Mouse (Mus musculus) hindbrain, embryonic 13.5 days (tissue): Measurements from ENCODE around the gene Ndufv3. TPM values are rescaled to one million over a fixed set of nuclear protein-coding genes. Genes with fewer than 3 reads are reported as not detected.
A peak's percentile ranks its signal among the peaks of the same experiment; 100 is the strongest.

Experiments
- ATAC-seq: fragments of 200-750 bp; cut with Nextera tagmentation; 2 replicates; pipeline ENCODE4 v1.8.0; 2017; ENCODE audit warnings: moderate TSS enrichment; ENCODE audit not compliant: low FRiP score
- H3K27ac ChIP-seq: fragments of 300-500 bp; sonication (generic); 2 replicates; pipeline ENCODE4 v1.5.1; 2015; ENCODE audit warnings: inconsistent platforms, mild to moderate bottlenecking, moderate library complexity
- H3K27me3 ChIP-seq: fragments of 300-500 bp; sonication (generic); 2 replicates; pipeline ENCODE4 v1.6.1; 2015; ENCODE audit warnings: mild to moderate bottlenecking, inconsistent platforms
- H3K36me3 ChIP-seq: fragments of 300-500 bp; sonication (generic); 2 replicates; pipeline ENCODE4 v1.6.1; 2015; ENCODE audit warnings: mild to moderate bottlenecking, inconsistent platforms
- H3K4me1 ChIP-seq: fragments of 300-500 bp; sonication (generic); replicated peaks from 2 replicates; pipeline ENCODE4 v1.6.1; 2015; ENCODE audit warnings: inconsistent platforms
- H3K4me2 ChIP-seq: fragments of 300-500 bp; sonication (generic); 2 replicates; pipeline ENCODE4 v1.6.1; 2015; ENCODE audit warnings: inconsistent platforms, mild to moderate bottlenecking, moderate library complexity
- H3K4me3 ChIP-seq: fragments of 300-500 bp; sonication (generic); 2 replicates; pipeline ENCODE4 v1.5.1; 2015; ENCODE audit warnings: mild to moderate bottlenecking, inconsistent platforms
- H3K9ac ChIP-seq: fragments of 300-500 bp; sonication (generic); 2 replicates; pipeline ENCODE4 v1.6.1; 2015; ENCODE audit warnings: mild to moderate bottlenecking, inconsistent platforms
- H3K9me3 ChIP-seq: fragments of 300-500 bp; sonication (generic); 2 replicates; pipeline ENCODE4 v1.6.1; 2016; ENCODE audit warnings: inconsistent platforms
- WGBS: fragments of 180-500 bp; shearing (Covaris S2); methylation state at CpG from one replicate; pipeline ENCODE4 v1.1.7; 2015; 5-methylcytosine and 5-hydroxymethylcytosine counted together
- polyA plus RNA-seq: library from polyadenylated mRNA; unstranded; fragments of >200 nt; fragmentation: Nextera tagmentation; extraction: Ambion mirVana; gene quantifications from 2 replicates; pipeline ENCODE4 v1.2.1, GENCODE M21; 2015

Ndufv3 gene
- polyA plus RNA-seq, 1 experiment from 2014 or later, result 414 TPM

GRCm38 (mm10) chr17:31564015-31564857 is 44.3 kb downstream of the Ndufv3 start, which contains the start of gene Pknox1:
Gene Pknox1 (plus strand): TSS chr17:31564734.
- Histone ChIP-seq H3K9me3 (no peaks in the 10 kb centered on the region), H3K4me1 (peaks cover 42% of the 10 kb centered on the region), H3K4me2 (peak within 1 kb of the TSS; percentile 83), H3K9ac (peak within 1 kb of the TSS; percentile 96), H3K27ac (peak within 1 kb of the TSS; percentile 99), H3K27me3 (no peaks in the 10 kb centered on the region), H3K36me3 (no peaks in the 10 kb centered on the region), H3K4me3 (peak within 1 kb of the TSS; percentile 84)
- ATAC-seq, result peak; percentile 95
- WGBS, result under 1% methylated on average over 56 of the region's 72 CpGs

- no peak for ATAC-seq
- Histone ChIP-seq H3K4me1 (peaks cover 47% of the 10 kb centered on the region), H3K36me3 (no peaks in the 10 kb centered on the region), H3K4me2 (peak overlapping the region; percentile 83), H3K27ac (peak overlapping the region; percentile 99), H3K4me3 (peak overlapping the region; percentile 84), H3K27me3 (no peaks in the 10 kb centered on the region), H3K9ac (peak overlapping the region; percentile 96), H3K9me3 (no peaks in the 10 kb centered on the region)
- 0% methylated on average over 23 of the region's 44 CpGs for WGBS
These were observed 44.9 kb downstream of the Ndufv3 start for GRCm38 (mm10) chr17:31564858-31565140.

GRCm38 (mm10) chr17:31565141-31566056 is 45.5 kb downstream of the Ndufv3 start:
- peak overlapping the region; percentile 96 for H3K9ac ChIP-seq
- under 1% methylated on average over 73 of the region's 88 CpGs for WGBS
- peak overlapping the region; percentile 99 for H3K27ac ChIP-seq
- peak overlapping the region; percentile 83 for H3K4me2 ChIP-seq
- H3K4me1 ChIP-seq, result peaks cover 52% of the 10 kb centered on the region
- no peaks in the 10 kb centered on the region for H3K36me3 ChIP-seq
- no peaks in the 10 kb centered on the region for H3K9me3 ChIP-seq
- H3K27me3 ChIP-seq, result no peaks in the 10 kb centered on the region
- peak; percentile 63 for ATAC-seq
- peak overlapping the region; percentile 84 for H3K4me3 ChIP-seq

GRCm38 (mm10) chr17:31566276-31566675 is 46.4 kb downstream of the Ndufv3 start:
- Histone ChIP-seq H3K4me1 (peaks cover 56% of the 10 kb centered on the region), H3K27ac (peak overlapping the region; percentile 99; the same call in 1 of the 2 replicates), H3K9me3 (no peaks in the 10 kb centered on the region), H3K4me3 (peak overlapping the region; percentile 84), H3K27me3 (no peaks in the 10 kb centered on the region), H3K36me3 (no peaks in the 10 kb centered on the region), H3K4me2 (peak overlapping the region; percentile 83), H3K9ac (peak overlapping the region; percentile 96)
- no peak for ATAC-seq
- WGBS, result 67% methylated on average over 6 of the region's 6 CpGs

GRCm38 (mm10) chr17:31569756-31570155 is 49.8 kb downstream of the Ndufv3 start:
- 87% methylated on average over 1 of the region's 1 CpGs for WGBS
- Histone ChIP-seq H3K9ac (no peak overlapping the region), H3K4me2 (no peak overlapping the region), H3K4me1 (peaks cover 49% of the 10 kb centered on the region), H3K4me3 (no peak overlapping the region), H3K27ac (no peak overlapping the region), H3K36me3 (no peaks in the 10 kb centered on the region), H3K9me3 (no peaks in the 10 kb centered on the region), H3K27me3 (no peaks in the 10 kb centered on the region)
- no peak for ATAC-seq

GRCm38 (mm10) chr17:31570321-31570925 is 50.5 kb downstream of the Ndufv3 start:
- 89% methylated on average over 9 of the region's 9 CpGs for WGBS
- Histone ChIP-seq H3K4me2 (no peak overlapping the region), H3K36me3 (peaks cover 2% of the 10 kb centered on the region; the same call in 1 of the 2 replicates), H3K27ac (no peak overlapping the region), H3K4me1 (peaks cover 49% of the 10 kb centered on the region), H3K4me3 (no peak overlapping the region), H3K9me3 (no peaks in the 10 kb centered on the region), H3K9ac (no peak overlapping the region), H3K27me3 (no peaks in the 10 kb centered on the region)
- no peak for ATAC-seq

- no peak overlapping the region for H3K9ac ChIP-seq
- H3K4me2 ChIP-seq, result no peak overlapping the region
- no peaks in the 10 kb centered on the region for H3K9me3 ChIP-seq
- peaks cover 38% of the 10 kb centered on the region for H3K4me1 ChIP-seq
- no peak overlapping the region for H3K27ac ChIP-seq
- peaks cover 5% of the 10 kb centered on the region; the same call in 1 of the 2 replicates for H3K36me3 ChIP-seq
- 86% methylated on average over 5 of the region's 5 CpGs for WGBS
- no peak for ATAC-seq
- no peak overlapping the region for H3K4me3 ChIP-seq
- no peaks in the 10 kb centered on the region for H3K27me3 ChIP-seq
These were observed 51.8 kb downstream of the Ndufv3 start for GRCm38 (mm10) chr17:31571689-31572088.

GRCm38 (mm10) chr17:31574662-31575061 is 54.7 kb downstream of the Ndufv3 start:
- H3K4me3 ChIP-seq, result no peak overlapping the region
- WGBS, result 89% methylated on average over 7 of the region's 7 CpGs
- ATAC-seq, result no peak
- H3K9ac ChIP-seq, result no peak overlapping the region
- H3K36me3 ChIP-seq, result peaks cover 5% of the 10 kb centered on the region; the same call in 1 of the 2 replicates
- H3K4me1 ChIP-seq, result peaks cover 10% of the 10 kb centered on the region
- no peaks in the 10 kb centered on the region for H3K27me3 ChIP-seq
- no peak overlapping the region for H3K4me2 ChIP-seq
- H3K27ac ChIP-seq, result no peak overlapping the region
- H3K9me3 ChIP-seq, result no peaks in the 10 kb centered on the region

- WGBS, result 92% methylated on average over 10 of the region's 10 CpGs
- no peak for ATAC-seq
- Histone ChIP-seq H3K9me3 (no peaks in the 10 kb centered on the region), H3K4me3 (no peak overlapping the region), H3K4me1 (peaks cover 18% of the 10 kb centered on the region), H3K9ac (no peak overlapping the region), H3K27me3 (no peaks in the 10 kb centered on the region), H3K4me2 (no peak overlapping the region), H3K36me3 (peaks cover 5% of the 10 kb centered on the region; the same call in 1 of the 2 replicates), H3K27ac (no peak overlapping the region)
These were observed 56.7 kb downstream of the Ndufv3 start for GRCm38 (mm10) chr17:31576394-31577175.

GRCm38 (mm10) chr17:31580344-31580743 is 60.4 kb downstream of the Ndufv3 start:
- Histone ChIP-seq H3K36me3 (peaks cover 15% of the 10 kb centered on the region), H3K9ac (no peak overlapping the region), H3K4me1 (peaks cover 42% of the 10 kb centered on the region), H3K9me3 (no peaks in the 10 kb centered on the region), H3K27me3 (no peaks in the 10 kb centered on the region), H3K4me3 (no peak overlapping the region), H3K4me2 (no peak overlapping the region), H3K27ac (peak overlapping the region; percentile 70)
- ATAC-seq, result peak; percentile 75; the same call in 1 of the 2 replicates
- 36% methylated on average over 3 of the region's 3 CpGs for WGBS
